In the genomic region with DNA sequence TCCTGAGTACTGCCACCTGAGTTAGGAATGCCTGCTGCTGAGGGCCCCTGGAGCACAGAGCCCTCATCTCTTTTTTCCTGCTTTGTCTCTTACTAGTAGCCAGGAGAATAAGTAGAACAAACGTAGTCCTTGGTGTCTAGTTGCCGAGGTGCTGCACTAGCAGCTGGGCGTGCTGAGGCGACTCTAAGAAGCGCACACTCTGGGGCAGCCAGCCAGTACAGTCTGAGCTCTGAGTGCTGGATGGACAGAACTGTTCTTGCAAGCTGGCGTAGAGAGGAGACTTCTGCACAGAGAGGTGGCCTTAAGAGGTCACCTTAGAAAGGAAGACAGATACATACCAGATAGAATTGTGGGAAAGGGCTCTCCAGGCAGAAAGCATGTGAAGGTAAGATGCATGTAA, we compare ENCODE assay signal across 15 mouse cellular contexts. TPM values are rescaled to one million over a fixed set of nuclear protein-coding genes. Genes with fewer than 3 reads are reported as not detected.
A peak's percentile ranks its signal among the peaks of the same experiment; 100 is the strongest.
DNase-seq lines count a peak whose midpoint lies in the region; ATAC-seq and TF ChIP-seq lines count a peak whose summit lies in the region.
"Had no signal": no experiment of that assay in that cellular context is flagged by ENCODE, and none has a peak within 500 bp of the region (broad histone marks: within the 10 kb centered on the region; RNA-seq: fewer than 3 reads in every experiment).

No protein-coding gene starts in this region.

- TF ChIP-seq POLR2A in embryonic fibroblast, embryonic 13.5 days (IDR thresholded peaks at IDR 0.05; ENCODE audit: low read depth, low read length) = no peak

- 89% methylated on average over 6 of the region's 6 CpGs for WGBS in forebrain, embryonic 10.5 days
- WGBS in forebrain, embryonic 16.5 days = 81% methylated on average over 6 of the region's 6 CpGs
- WGBS in limb, embryonic 13.5 days = 33% methylated on average over 6 of the region's 6 CpGs
- WGBS in stomach, postnatal 0 days = 60% methylated on average over 6 of the region's 6 CpGs

- H3K4me1 ChIP-seq in forebrain, embryonic 10.5 days = peaks cover 55% of the 10 kb centered on the region
- peaks cover 36% of the 10 kb centered on the region for H3K4me1 ChIP-seq in forebrain, embryonic 16.5 days (replicated peaks; ENCODE audit: control insufficient read depth, insufficient read depth, low read length)
- peaks cover 27% of the 10 kb centered on the region for H3K4me1 ChIP-seq in embryonic fibroblast, embryonic 13.5 days (ENCODE audit: control insufficient read depth, insufficient read depth, low read length)
- peaks cover 74% of the 10 kb centered on the region for H3K4me1 ChIP-seq in limb, embryonic 13.5 days
- 0 out of 2 replicates have a peak, but pooled peaks cover 1% of the 10 kb centered on the region for H3K4me1 ChIP-seq in stomach, postnatal 0 days (replicated peaks; ENCODE audit: control insufficient read depth, insufficient read depth)

- no peak for DNase-seq in forebrain, embryonic 10.5 days (ENCODE audit: extremely low spot score, low spot score)
- no peak for DNase-seq in layer of hippocampus, adult 2 months (ENCODE audit: low spot score in 2 of 2)
- no peak for DNase-seq in layer of hippocampus, postnatal 10 days (ENCODE audit: low spot score in 2 of 2)
- no peak for DNase-seq in embryo, embryonic 10.5 days (ENCODE audit: low spot score)
- DNase-seq in stomach, postnatal 0 days (ENCODE audit: low spot score) = no peak
- DNase-seq: adrenal gland, postnatal 36 days; cerebellum, adult 9-10 months; spleen, adult 18-20 months had no signal

- no peak for TF ChIP-seq CTCF in layer of hippocampus, adult 2 months (conservative IDR thresholded peaks at IDR 0.05)
- TF ChIP-seq CTCF in embryonic fibroblast, embryonic 13.5 days (IDR thresholded peaks at IDR 0.05; ENCODE audit: borderline replicate concordance, insufficient read depth, low read length) = no peak
- no peak for TF ChIP-seq CTCF in stomach, postnatal 0 days (IDR thresholded peaks at IDR 0.05; ENCODE audit: low read depth)

- no peak overlapping the region for H3K4me3 ChIP-seq in forebrain, embryonic 10.5 days
- no peak overlapping the region for H3K4me3 ChIP-seq in forebrain, embryonic 16.5 days (replicated peaks; ENCODE audit: low read length)
- H3K4me3 ChIP-seq in layer of hippocampus, adult 2 months = no peak overlapping the region
- no peak overlapping the region for H3K4me3 ChIP-seq in embryonic fibroblast, embryonic 13.5 days (ENCODE audit: insufficient read depth, low read length)
- H3K4me3 ChIP-seq in limb, embryonic 13.5 days = no peak overlapping the region
- no peak overlapping the region for H3K4me3 ChIP-seq in stomach, postnatal 0 days (ENCODE audit: low read depth, low read length)
- H3K4me3 ChIP-seq: forebrain, embryonic 12.5 days had no signal

- H3K9ac ChIP-seq in forebrain, embryonic 16.5 days (replicated peaks; ENCODE audit: low read depth, low read length) = no peak overlapping the region
- H3K9ac ChIP-seq in limb, embryonic 13.5 days = 0 out of 2 replicates have a peak overlapping the region, but pooled peaks have one; percentile 0
- no peak overlapping the region; the same call in 1 of the 2 replicates for H3K9ac ChIP-seq in stomach, postnatal 0 days (ENCODE audit: low read length)
- H3K9ac ChIP-seq: forebrain, embryonic 12.5 days; hindbrain, embryonic 14.5 days had no signal

- no peak overlapping the region for H3K4me2 ChIP-seq in forebrain, embryonic 16.5 days (ENCODE audit: low read length)
- peak overlapping the region; percentile 36 for H3K4me2 ChIP-seq in limb, embryonic 13.5 days (replicated peaks)
- H3K4me2 ChIP-seq in stomach, postnatal 0 days (replicated peaks; ENCODE audit: low read depth) = no peak overlapping the region
- H3K4me2 ChIP-seq: forebrain, embryonic 12.5 days; hindbrain, embryonic 14.5 days; liver, embryonic 11.5 days had no signal

- peaks cover 44% of the 10 kb centered on the region for H3K36me3 ChIP-seq in forebrain, embryonic 10.5 days (replicated peaks)
- no peaks in the 10 kb centered on the region for H3K36me3 ChIP-seq in forebrain, embryonic 16.5 days (ENCODE audit: control insufficient read depth, insufficient read depth)
- peaks cover 36% of the 10 kb centered on the region for H3K36me3 ChIP-seq in limb, embryonic 13.5 days
- H3K36me3 ChIP-seq in stomach, postnatal 0 days (ENCODE audit: control insufficient read depth, insufficient read depth, low read length) = 0 out of 2 replicates have a peak, but pooled peaks cover 3% of the 10 kb centered on the region

- H3K27ac ChIP-seq in forebrain, embryonic 10.5 days = peak overlapping the region; percentile 1
- H3K27ac ChIP-seq in forebrain, embryonic 16.5 days (ENCODE audit: low read length) = no peak overlapping the region
- peak overlapping the region; percentile 29; the same call in 1 of the 2 replicates for H3K27ac ChIP-seq in layer of hippocampus, adult 2 months
- peak overlapping the region; percentile 63 for H3K27ac ChIP-seq in embryonic fibroblast, embryonic 13.5 days (ENCODE audit: insufficient read depth, low read length)
- peak overlapping the region; percentile 66; the same call in 1 of the 2 replicates for H3K27ac ChIP-seq in limb, embryonic 13.5 days
- no peak overlapping the region for H3K27ac ChIP-seq in stomach, postnatal 0 days (replicated peaks)
- H3K27ac ChIP-seq: forebrain, embryonic 12.5 days; hindbrain, embryonic 14.5 days had no signal

- TF ChIP-seq EP300 in stomach, postnatal 0 days (optimal IDR thresholded peaks at IDR 0.05) = no peak

- ATAC-seq in forebrain, embryonic 16.5 days = no peak
- ATAC-seq in limb, embryonic 13.5 days (ENCODE audit: low FRiP score, low read depth) = no peak
- no peak for ATAC-seq in stomach, postnatal 0 days (ENCODE audit: low FRiP score, low TSS enrichment)

- no peaks in the 10 kb centered on the region for H3K9me3 ChIP-seq in forebrain, embryonic 10.5 days
- no peaks in the 10 kb centered on the region for H3K9me3 ChIP-seq in forebrain, embryonic 16.5 days (ENCODE audit: control insufficient read depth, low read length)
- no peaks in the 10 kb centered on the region for H3K9me3 ChIP-seq in limb, embryonic 13.5 days
- H3K9me3 ChIP-seq in stomach, postnatal 0 days (ENCODE audit: control insufficient read depth, low read length) = no peaks in the 10 kb centered on the region
- H3K9me3 ChIP-seq: forebrain, embryonic 12.5 days had no signal

- no peaks in the 10 kb centered on the region for H3K27me3 ChIP-seq in forebrain, embryonic 10.5 days (ENCODE audit: poor library complexity, severe bottlenecking)
- no peaks in the 10 kb centered on the region for H3K27me3 ChIP-seq in forebrain, embryonic 16.5 days (replicated peaks; ENCODE audit: control insufficient read depth, insufficient read depth, low read length)
- no peaks in the 10 kb centered on the region for H3K27me3 ChIP-seq in limb, embryonic 13.5 days
- no peaks in the 10 kb centered on the region for H3K27me3 ChIP-seq in stomach, postnatal 0 days (ENCODE audit: control insufficient read depth, insufficient read depth, low read length)
- H3K27me3 ChIP-seq: forebrain, embryonic 12.5 days; Patski had no signal

RNA-seq across cellular contexts. Expression of a gene that starts 4.4 kb away (rescaled TPM):
- 24.3 and 25.1 TPM in 2 replicates for polyA plus RNA-seq in forebrain, embryonic 10.5 days (2016; fragmentation: Nextera tagmentation; extraction: Ambion mirVana)
- polyA plus RNA-seq in forebrain, embryonic 16.5 days (2015; fragmentation: Nextera tagmentation; extraction: Ambion mirVana) = 12.0 and 14.3 TPM in 2 replicates
- total RNA-seq in layer of hippocampus, adult 2 months (2021) = 1 to 10 TPM in 1 of 2 experiments, under 1 TPM in 1; 0.81 to 2.2 TPM
- total RNA-seq in layer of hippocampus, postnatal 10 days (2021) = 1 to 10 TPM; 3.7 to 7.2 TPM
- 116 and 161 TPM in 2 replicates for polyA plus RNA-seq in embryonic fibroblast, embryonic 13.5 days (2011; ENCODE audit: insufficient read length, low read depth, missing spikeins)
- 69.7 and 76.0 TPM in 2 replicates for polyA plus RNA-seq in limb, embryonic 13.5 days (2015; fragmentation: Nextera tagmentation; extraction: Ambion mirVana)
- polyA plus RNA-seq in stomach, postnatal 0 days (2015; fragmentation: Nextera tagmentation; extraction: Ambion mirVana) = 35.3 and 37.3 TPM in 2 replicates

Comparison
In these comparisons a context has a peak if more than half of its experiments do, and no peak if none do; other contexts are left out.
1. H3K27ac ChIP-seq: peak in forebrain, embryonic 10.5 days (single experiment), layer of hippocampus, adult 2 months (single experiment), embryonic fibroblast, embryonic 13.5 days (single experiment) and limb, embryonic 13.5 days (single experiment); none in forebrain, embryonic 16.5 days (single experiment) and stomach, postnatal 0 days (single experiment).